Mouse (Mus musculus) MEL (cell line): ENCODE measurements at regions not wholly inside any gene's neighbourhood (a gene's known extent, or its start where the extent isn't known, plus 50 kb on each side); places are given as distances from the start of the nearest gene placed in this dataset.

Source experiments
- DNase-seq: peaks from one replicate; pipeline ENCODE4 v3.0.0; 2011; ENCODE audit warnings: low read depth, low spot score
- H3K27ac ChIP-seq: 2 replicates; pipeline ENCODE4 v1.5.1; 2012; ENCODE audit warnings: low read depth, mild to moderate bottlenecking, control low read depth, low read length, moderate library complexity; ENCODE audit not compliant: control insufficient read depth
- H3K27me3 ChIP-seq, 2 experiments: fragments of 150-350 bp in 1 of 2; sonication (generic) in 1 of 2; 2 replicates each; pipeline ENCODE4 v1.6.1; 2012; ENCODE audit warnings: low read length in 2 of 2, mild to moderate bottlenecking in 2 of 2, improper control_type of control experiment in 1 of 2, moderate library complexity in 1 of 2; ENCODE audit not compliant: insufficient read depth in 2 of 2, control insufficient read depth in 1 of 2
- H3K36me3 ChIP-seq, 2 experiments: 2 replicates each; pipeline ENCODE4 v1.6.1; 2012 to 2014; ENCODE audit warnings: low read length in 2 of 2, improper control_type of control experiment in 1 of 2, inconsistent platforms in 1 of 2, mild to moderate bottlenecking in 1 of 2; ENCODE audit not compliant: insufficient read depth in 2 of 2, control insufficient read depth in 1 of 2
- H3K4me1 ChIP-seq, 2 experiments: fragments of 150-350 bp in 1 of 2; sonication (generic) in 1 of 2; 2 replicates each; pipeline ENCODE4 v1.6.1; 2012; ENCODE audit warnings: low read length in 2 of 2, improper control_type of control experiment in 1 of 2, mild to moderate bottlenecking in 1 of 2; ENCODE audit not compliant: insufficient read depth in 2 of 2, control insufficient read depth in 1 of 2
- H3K4me3 ChIP-seq, 2 experiments: fragments of 150-350 bp in 1 of 2; sonication (generic) in 1 of 2; 2 replicates each; pipeline ENCODE4 v1.5.1; 2012; ENCODE audit warnings: low read depth in 2 of 2, low read length in 2 of 2, mild to moderate bottlenecking in 2 of 2, moderate library complexity in 2 of 2, control low read depth in 1 of 2, improper control_type of control experiment in 1 of 2; ENCODE audit not compliant: control insufficient read depth in 1 of 2, insufficient read depth in 1 of 2
- H3K79me2 ChIP-seq: 2 replicates; pipeline ENCODE4 v1.6.1; 2012; ENCODE audit warnings: mild to moderate bottlenecking, low read length, moderate library complexity; ENCODE audit not compliant: control insufficient read depth, poor library complexity, insufficient read depth
- H3K9ac ChIP-seq: 2 replicates; pipeline ENCODE4 v1.6.1; 2012; ENCODE audit warnings: low read depth, mild to moderate bottlenecking, control low read depth, low read length, moderate library complexity; ENCODE audit not compliant: control insufficient read depth, poor library complexity, severe bottlenecking
- H3K9me3 ChIP-seq: fragments of 150-350 bp; sonication (generic); replicated peaks from 2 replicates; pipeline ENCODE4 v1.6.1; 2012; ENCODE audit warnings: mild to moderate bottlenecking, low read length, improper control_type of control experiment, moderate library complexity; ENCODE audit not compliant: insufficient read depth
- CTCF ChIP-seq, 3 experiments: IDR thresholded peaks in 2 of 3; conservative IDR thresholded peaks in 1 of 3; 2 replicates each; pipeline ENCODE4 v1.5.1; 2011 to 2012; ENCODE audit warnings: low read length in 3 of 3, low read depth in 2 of 3, mild to moderate bottlenecking in 2 of 3, improper control_type of control experiment in 1 of 3, inconsistent platforms in 1 of 3, mixed read lengths in 1 of 3, moderate library complexity in 1 of 3; ENCODE audit not compliant: control insufficient read depth in 1 of 3, insufficient read depth in 1 of 3, poor library complexity in 1 of 3, severe bottlenecking in 1 of 3
- E2F4 ChIP-seq: IDR thresholded peaks from 2 replicates; pipeline ENCODE4 v1.6.1; 2011; ENCODE audit warnings: low read depth, low read length, improper control_type of control experiment, borderline replicate concordance
- EP300 ChIP-seq, 2 experiments: IDR thresholded peaks; 2 replicates each; pipeline ENCODE4 v1.6.1; 2011; ENCODE audit warnings: improper control_type of control experiment in 2 of 2, low read length in 2 of 2, low read depth in 1 of 2, mild to moderate bottlenecking in 1 of 2
- ETS1 ChIP-seq: IDR thresholded peaks from 2 replicates; pipeline ENCODE4 v1.6.1; 2012; ENCODE audit warnings: low read depth, mild to moderate bottlenecking, inconsistent platforms, low read length, improper control_type of control experiment, moderate library complexity
- GATA1 ChIP-seq: IDR thresholded peaks from 2 replicates; pipeline ENCODE4 v1.6.1; 2011; ENCODE audit warnings: low read depth, low read length, improper control_type of control experiment
- JUND ChIP-seq: IDR thresholded peaks from 2 replicates; pipeline ENCODE4 v1.6.1; 2011; ENCODE audit warnings: low read depth, mild to moderate bottlenecking, improper control_type of control experiment, low read length
- KAT2A ChIP-seq: conservative IDR thresholded peaks from 2 replicates; pipeline ENCODE4 v1.6.1; 2012; ENCODE audit warnings: low read depth, low read length, improper control_type of control experiment, inconsistent platforms
- MAFK ChIP-seq: IDR thresholded peaks from 2 replicates; pipeline ENCODE4 v1.6.1; 2011; ENCODE audit warnings: low read depth, mild to moderate bottlenecking, low read length, improper control_type of control experiment, borderline replicate concordance
- MAX ChIP-seq: IDR thresholded peaks from 2 replicates; pipeline ENCODE4 v1.6.1; 2011; ENCODE audit warnings: low read length, improper control_type of control experiment
- MXI1 ChIP-seq: IDR thresholded peaks from 2 replicates; pipeline ENCODE4 v1.6.1; 2011; ENCODE audit warnings: mild to moderate bottlenecking, low read depth, low read length, improper control_type of control experiment
- NELFE ChIP-seq: IDR thresholded peaks from 2 replicates; pipeline ENCODE4 v1.6.1; 2011; ENCODE audit warnings: low read depth, low read length, improper control_type of control experiment
- NRF1 ChIP-seq: IDR thresholded peaks from 2 replicates; pipeline ENCODE4 v1.6.1; 2014; ENCODE audit warnings: low read depth, mild to moderate bottlenecking, inconsistent platforms, low read length, improper control_type of control experiment, moderate library complexity; ENCODE audit not compliant: poor library complexity, insufficient read depth, severe bottlenecking
- POLR2AphosphoS2 ChIP-seq: IDR thresholded peaks from 2 replicates; pipeline ENCODE4 v1.6.1; 2011; ENCODE audit warnings: low read length, improper control_type of control experiment
- POLR2AphosphoS5 ChIP-seq: IDR thresholded peaks from 2 replicates; pipeline ENCODE4 v1.6.1; 2012; ENCODE audit warnings: low read depth, borderline replicate concordance, mild to moderate bottlenecking, inconsistent platforms, low read length, moderate library complexity, mixed read lengths
- RAD21 ChIP-seq: IDR thresholded peaks from 2 replicates; pipeline ENCODE4 v1.6.1; 2011; ENCODE audit warnings: mild to moderate bottlenecking, low read depth, low read length, improper control_type of control experiment
- RCOR1 ChIP-seq: IDR thresholded peaks from 2 replicates; pipeline ENCODE4 v1.6.1; 2012; ENCODE audit warnings: low read depth, mild to moderate bottlenecking, inconsistent platforms, low read length, improper control_type of control experiment
- SIN3A ChIP-seq: IDR thresholded peaks from 2 replicates; pipeline ENCODE4 v1.6.1; 2012; ENCODE audit warnings: low read length, improper control_type of control experiment, inconsistent platforms
- TBP ChIP-seq: IDR thresholded peaks from 2 replicates; pipeline ENCODE4 v1.8.0; 2011; ENCODE audit warnings: low read depth, low read length, improper control_type of control experiment
- TCF12 ChIP-seq: IDR thresholded peaks from 2 replicates; pipeline ENCODE4 v1.6.1; 2014; ENCODE audit warnings: low read depth, mild to moderate bottlenecking, inconsistent platforms, low read length, improper control_type of control experiment, moderate library complexity
- ZNF384 ChIP-seq: IDR thresholded peaks from 2 replicates; pipeline ENCODE4 v1.6.1; 2012; ENCODE audit warnings: low read depth, mild to moderate bottlenecking, inconsistent platforms, low read length, improper control_type of control experiment

- no peak for TF ChIP-seq MAX
- H3K9ac ChIP-seq, result no peak overlapping the region
- no peak overlapping the region for H3K4me3 ChIP-seq
- H3K4me1 ChIP-seq, result no peaks in the 10 kb centered on the region
- H3K27ac ChIP-seq, result no peak overlapping the region
- no peak for DNase-seq
- no peaks in the 10 kb centered on the region for H3K36me3 ChIP-seq
- H3K9me3 ChIP-seq, result no peaks in the 10 kb centered on the region
- no peaks in the 10 kb centered on the region for H3K27me3 ChIP-seq
- H3K79me2 ChIP-seq, result no peaks in the 10 kb centered on the region
These were observed 190.0 kb upstream of the Sfrp2 start for GRCm38 (mm10) chr3:83576155-83576554.

GRCm38 (mm10) chr3:83580766-83581165 is 185.4 kb upstream of the Sfrp2 start:
- no peak for DNase-seq
- H3K4me3 ChIP-seq, result no peak overlapping the region
- H3K27ac ChIP-seq, result no peak overlapping the region
- H3K27me3 ChIP-seq, result no peaks in the 10 kb centered on the region
- TF ChIP-seq NELFE (no peak), POLR2AphosphoS5 (no peak), RCOR1 (no peak), MXI1 (no peak), NRF1 (no peak), KAT2A (no peak), GATA1 (no peak), MAX (no peak), ETS1 (no peak), TCF12 (no peak), ZNF384 (no peak), JUND (no peak), MAFK (no peak), POLR2AphosphoS2 (no peak), E2F4 (no peak), CTCF (IDR thresholded peaks at IDR 0.05 in 2 of 3, conservative IDR thresholded peaks at IDR 0.05 in 1 of 3; ENCODE audit: control insufficient read depth in 1 of 3, insufficient read depth in 1 of 3, low read depth in 2 of 3, low read length in 3 of 3, poor library complexity in 1 of 3, severe bottlenecking in 1 of 3) (no peak), TBP (no peak), RAD21 (no peak), EP300 (IDR thresholded peaks at IDR 0.05; ENCODE audit: low read depth in 1 of 2, low read length in 2 of 2) (no peak), SIN3A (no peak)
- H3K9me3 ChIP-seq, result no peaks in the 10 kb centered on the region
- no peaks in the 10 kb centered on the region for H3K79me2 ChIP-seq
- no peaks in the 10 kb centered on the region for H3K4me1 ChIP-seq
- H3K36me3 ChIP-seq, result no peaks in the 10 kb centered on the region
- H3K9ac ChIP-seq, result no peak overlapping the region
